Mouse (Mus musculus) frontal cortex, adult 2 months (tissue): Measurements from ENCODE around the gene Ube2l6. TPM values are rescaled to one million over a fixed set of nuclear protein-coding genes. Genes with fewer than 3 reads are reported as not detected.

Experiments used
- polyA plus RNA-seq: library from polyadenylated mRNA; depleted of rRNA; stranded (reverse); fragments of >200 nt; gene quantifications from 2 replicates; pipeline ENCODE4 v1.2.3, GENCODE M21; 2012; rRNA removed

Gene Ube2l6
- polyA plus RNA-seq, 1 experiment: 10.2 TPM

Other genes starting within 250 kb of the Ube2l6 start
- gene Ctnnd1, start 148.1 kb upstream of the Ube2l6 start, polyA plus RNA-seq: 42.1 and 45.8 TPM in 2 replicates
- not detected in 2 replicates for gene Btbd18, start 139.7 kb upstream of the Ube2l6 start, polyA plus RNA-seq
- 54.9 and 56.1 TPM in 2 replicates for gene Selenoh, start 128.1 kb upstream of the Ube2l6 start, polyA plus RNA-seq
- gene Gm28635, start 120.8 kb upstream of the Ube2l6 start, polyA plus RNA-seq: not detected in 2 replicates
- 27.7 and 31.7 TPM in 2 replicates for gene Med19, start 120.4 kb upstream of the Ube2l6 start, polyA plus RNA-seq
- gene Tmx2, start 119.7 kb upstream of the Ube2l6 start, polyA plus RNA-seq: 250 and 254 TPM in 2 replicates
- 25.7 and 27.2 TPM in 2 replicates for gene Zdhhc5, start 83.6 kb upstream of the Ube2l6 start, polyA plus RNA-seq
- gene Clp1, start 71.5 kb upstream of the Ube2l6 start, polyA plus RNA-seq: 9.4 and 9.7 TPM in 2 replicates
- gene Ypel4, start 64.8 kb upstream of the Ube2l6 start, polyA plus RNA-seq: 165 and 172 TPM in 2 replicates
- gene Gm19426, start 55.2 kb upstream of the Ube2l6 start, polyA plus RNA-seq: 2.8 and 3.7 TPM in 2 replicates
- gene Serping1, start 23.4 kb upstream of the Ube2l6 start, polyA plus RNA-seq: 13.9 and 17.4 TPM in 2 replicates
- gene Smtnl1, start 23.8 kb downstream of the Ube2l6 start, polyA plus RNA-seq: not detected in 2 replicates
- gene Timm10, start 28.2 kb downstream of the Ube2l6 start, polyA plus RNA-seq: 86.2 and 96.6 TPM in 2 replicates
- 0.22 and 0.29 TPM in 2 replicates for gene Slc43a1, start 40.0 kb downstream of the Ube2l6 start, polyA plus RNA-seq
- gene Rtn4rl2, start 87.9 kb downstream of the Ube2l6 start, polyA plus RNA-seq: 65.5 and 75.2 TPM in 2 replicates
- 4.6 and 6.0 TPM in 2 replicates for gene Slc43a3, start 137.8 kb downstream of the Ube2l6 start, polyA plus RNA-seq
- 0.13 TPM in 1 of 2 replicates, not detected in the other for gene Prg2, start 181.6 kb downstream of the Ube2l6 start, polyA plus RNA-seq
- gene Prg3, start 189.4 kb downstream of the Ube2l6 start, polyA plus RNA-seq: not detected in 2 replicates
- gene Ssrp1, start 238.4 kb downstream of the Ube2l6 start, polyA plus RNA-seq: 105 and 124 TPM in 2 replicates
- 1.8 and 2.1 TPM in 2 replicates for gene P2rx3, start 238.6 kb downstream of the Ube2l6 start, polyA plus RNA-seq
- 46.5 and 48.1 TPM in 2 replicates for gene Tnks1bp1, start 249.2 kb downstream of the Ube2l6 start, polyA plus RNA-seq